Mouse (Mus musculus) megakaryocyte, embryonic 14.5 days (primary cell): Measurements from ENCODE around the gene Agxt2. TPM values are rescaled to one million over a fixed set of nuclear protein-coding genes. Genes with fewer than 3 reads are reported as not detected.

ENCODE experiments used
- H3K27me3 ChIP-seq: replicated peaks from 2 replicates; pipeline ENCODE3; 2012; ENCODE audit warnings: inconsistent platforms
- H3K36me3 ChIP-seq: replicated peaks from 2 replicates; pipeline ENCODE3; 2012; ENCODE audit warnings: low read length, inconsistent platforms, mixed read lengths
- H3K4me1 ChIP-seq: 2 replicates; pipeline ENCODE4 v1.6.1; 2012; ENCODE audit warnings: inconsistent platforms
- H3K4me3 ChIP-seq: replicated peaks from 2 replicates; pipeline ENCODE3; 2012; ENCODE audit warnings: moderate library complexity, mild to moderate bottlenecking, inconsistent platforms
- H3K9me3 ChIP-seq: 2 replicates; pipeline ENCODE4 v1.6.1; 2012; ENCODE audit warnings: inconsistent platforms
- FLI1 ChIP-seq: IDR thresholded peaks from 2 replicates; pipeline ENCODE4 v1.6.1; 2012; ENCODE audit warnings: low read length, inconsistent platforms, mixed read lengths
- GATA1 ChIP-seq: IDR thresholded peaks from 3 replicates; pipeline ENCODE4 v1.6.1; 2012; ENCODE audit warnings: mixed read lengths, low read length, inconsistent platforms, borderline replicate concordance
- polyA plus RNA-seq: library from polyadenylated mRNA; stranded (reverse); fragments of >175 nt; gene quantifications from 2 replicates; pipeline ENCODE4 v1.2.3, GENCODE M21; 2012; ENCODE audit warnings: low replicate concordance; ENCODE audit not compliant: insufficient read depth

Gene Agxt2
- polyA plus RNA-seq, 1 experiment, result not detected

DNA sequence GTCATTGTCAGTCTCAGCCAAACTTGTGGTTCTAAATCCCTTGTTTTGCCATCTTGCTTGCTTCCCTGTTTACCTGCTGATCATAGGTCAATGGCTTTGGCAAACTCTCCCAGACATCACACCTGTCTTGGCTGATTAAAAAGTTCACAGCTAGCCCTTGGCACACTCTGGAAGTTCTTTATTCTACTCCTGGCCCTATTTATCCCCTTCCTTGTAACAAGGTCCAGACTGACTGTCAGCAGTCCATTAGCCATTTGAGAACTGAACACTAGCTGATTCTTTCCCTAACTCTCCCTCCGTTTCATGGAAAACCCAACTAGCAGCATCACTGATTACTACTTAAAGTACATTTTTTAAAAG, 63.4 kb downstream of the Agxt2 start:
- Histone ChIP-seq H3K36me3 (no peaks in the 10 kb centered on the region), H3K27me3 (no peaks in the 10 kb centered on the region), H3K9me3 (no peaks in the 10 kb centered on the region), H3K4me3 (no peak overlapping the region), H3K4me1 (peaks cover 3% of the 10 kb centered on the region; the same call in 1 of the 2 replicates)
- TF ChIP-seq FLI1 (no peak), GATA1 (no peak)

DNA sequence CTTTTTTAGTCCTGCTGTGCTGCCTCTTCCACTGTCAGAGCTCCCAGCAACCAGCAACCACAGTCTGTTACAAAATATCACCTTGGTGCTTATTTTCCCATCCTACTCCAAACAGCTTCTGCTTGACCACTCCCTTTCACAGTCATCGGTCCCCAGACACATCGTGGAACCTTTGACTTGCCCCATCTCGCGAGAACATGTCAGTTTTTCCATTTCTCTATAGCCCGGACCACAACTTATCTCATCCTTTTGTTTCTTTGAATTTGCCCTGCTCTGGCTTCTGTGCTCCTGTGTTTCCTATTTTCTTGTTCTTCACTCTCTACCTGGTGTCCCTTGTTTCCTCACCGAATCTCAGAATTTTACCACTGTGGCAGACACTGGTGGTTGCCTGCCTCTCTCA, 67.8 kb downstream of the Agxt2 start:
- Histone ChIP-seq H3K4me3 (no peak overlapping the region), H3K9me3 (no peaks in the 10 kb centered on the region), H3K36me3 (no peaks in the 10 kb centered on the region), H3K27me3 (no peaks in the 10 kb centered on the region), H3K4me1 (peaks cover 3% of the 10 kb centered on the region; the same call in 1 of the 2 replicates)
- TF ChIP-seq FLI1, result no peak
- no peak for TF ChIP-seq GATA1

DNA sequence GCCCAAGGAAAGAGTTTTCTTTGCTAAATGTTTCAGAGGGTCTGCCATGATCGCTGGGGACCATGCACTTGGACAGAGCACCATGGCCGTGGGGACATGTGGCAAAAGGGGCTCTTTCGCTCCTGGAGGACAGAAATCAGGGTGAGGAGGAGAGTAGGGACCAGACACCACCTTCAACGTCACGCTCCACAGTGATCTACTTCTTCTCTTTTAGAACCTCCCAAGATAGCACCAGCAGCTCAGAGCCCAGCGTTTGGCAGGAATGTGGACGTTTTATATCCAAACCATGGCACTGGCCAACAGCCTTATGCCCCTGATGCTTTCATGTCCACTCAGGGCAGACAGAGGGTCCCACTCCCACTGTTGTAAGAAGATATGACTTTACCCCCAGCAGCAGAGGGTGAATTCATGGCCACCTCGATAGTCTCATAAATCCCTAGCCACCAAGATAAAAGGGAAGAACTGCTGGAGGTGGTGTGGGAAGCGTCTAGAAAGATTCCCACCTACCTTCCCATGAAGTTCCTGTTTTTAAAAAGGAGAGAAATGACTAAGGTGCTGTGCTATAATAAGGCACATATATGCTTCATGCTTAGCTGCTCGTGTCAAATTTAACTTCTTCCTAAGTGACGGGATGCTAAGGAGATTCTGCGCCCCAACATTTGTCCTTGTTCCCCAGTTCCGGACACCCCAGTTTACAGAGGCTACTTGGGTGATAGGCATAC, 68.4 kb downstream of the Agxt2 start:
- Histone ChIP-seq H3K27me3 (no peaks in the 10 kb centered on the region), H3K4me1 (no peaks in the 10 kb centered on the region; the same call in 1 of the 2 replicates), H3K9me3 (no peaks in the 10 kb centered on the region), H3K4me3 (no peak overlapping the region), H3K36me3 (no peaks in the 10 kb centered on the region)
- TF ChIP-seq FLI1 (no peak), GATA1 (no peak)

DNA sequence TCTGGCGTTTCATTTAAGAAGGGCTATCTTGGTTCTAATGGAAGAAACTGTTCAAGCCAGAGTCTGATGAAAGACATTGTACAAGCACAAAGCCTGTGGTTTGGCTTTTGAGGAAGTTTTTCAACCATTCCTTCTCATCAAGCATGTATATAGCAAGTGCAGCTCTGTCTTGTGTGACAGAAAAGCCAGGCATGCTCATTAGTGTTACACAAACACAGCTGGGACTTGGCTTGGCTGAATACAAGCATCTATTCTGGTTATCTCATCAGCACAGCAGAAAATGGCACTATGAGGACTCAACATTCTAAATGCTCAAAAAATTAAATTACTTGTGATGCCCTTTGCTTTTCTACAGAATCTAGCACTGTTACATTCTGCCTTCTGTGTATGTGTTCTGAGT, 78.6 kb downstream of the Agxt2 start:
- Histone ChIP-seq H3K36me3 (peaks cover 27% of the 10 kb centered on the region), H3K27me3 (no peaks in the 10 kb centered on the region), H3K4me3 (no peak overlapping the region), H3K9me3 (peaks cover 17% of the 10 kb centered on the region), H3K4me1 (no peaks in the 10 kb centered on the region)
- TF ChIP-seq FLI1, result no peak

DNA sequence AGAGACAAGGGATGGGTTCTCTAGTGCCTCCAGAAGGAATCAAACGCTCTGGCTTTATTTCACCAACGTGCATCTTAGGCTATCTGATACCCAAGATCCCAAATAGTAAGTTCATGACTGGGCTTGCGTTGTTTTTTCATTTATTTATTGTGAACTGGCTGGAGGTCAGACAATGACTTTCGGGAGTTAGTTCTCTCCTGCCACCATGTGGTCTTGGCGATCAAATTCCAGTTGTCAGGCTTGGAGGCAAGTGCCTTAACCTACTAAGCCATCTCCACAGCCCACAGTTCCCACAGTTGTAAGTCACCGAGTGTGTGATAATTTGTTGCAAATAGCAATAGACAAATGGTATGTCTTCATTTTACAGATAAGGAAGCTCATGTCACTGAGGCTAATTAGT, 81.6 kb downstream of the Agxt2 start:
- Histone ChIP-seq H3K27me3 (no peaks in the 10 kb centered on the region), H3K36me3 (peaks cover 54% of the 10 kb centered on the region), H3K9me3 (peaks cover 17% of the 10 kb centered on the region), H3K4me1 (no peaks in the 10 kb centered on the region), H3K4me3 (no peak overlapping the region)
- TF ChIP-seq FLI1 (no peak), GATA1 (no peak)

DNA sequence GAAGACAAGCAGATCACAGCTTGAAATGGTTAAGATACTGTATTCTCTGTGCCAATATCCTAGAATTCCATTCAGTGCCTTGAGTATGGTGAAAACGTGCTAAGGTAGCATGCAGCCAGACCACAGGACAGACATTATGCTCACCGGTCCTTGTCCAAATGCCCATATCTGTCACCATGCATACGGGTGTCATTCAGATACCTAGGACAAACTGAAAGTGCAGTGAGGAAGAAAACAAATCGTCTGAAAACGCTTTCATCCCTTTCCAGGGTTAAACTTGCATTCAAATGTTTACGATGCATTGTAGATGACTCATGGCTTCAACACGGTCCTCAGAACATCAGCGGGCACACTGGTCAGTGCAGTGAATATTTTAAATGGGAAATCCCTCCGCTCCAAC, 83.2 kb downstream of the Agxt2 start:
- H3K36me3 ChIP-seq, result peaks cover 65% of the 10 kb centered on the region
- no peak overlapping the region for H3K4me3 ChIP-seq
- peaks cover 9% of the 10 kb centered on the region for H3K9me3 ChIP-seq
- no peak for TF ChIP-seq FLI1
- TF ChIP-seq GATA1, result no peak
- H3K4me1 ChIP-seq, result no peaks in the 10 kb centered on the region
- H3K27me3 ChIP-seq, result no peaks in the 10 kb centered on the region

DNA sequence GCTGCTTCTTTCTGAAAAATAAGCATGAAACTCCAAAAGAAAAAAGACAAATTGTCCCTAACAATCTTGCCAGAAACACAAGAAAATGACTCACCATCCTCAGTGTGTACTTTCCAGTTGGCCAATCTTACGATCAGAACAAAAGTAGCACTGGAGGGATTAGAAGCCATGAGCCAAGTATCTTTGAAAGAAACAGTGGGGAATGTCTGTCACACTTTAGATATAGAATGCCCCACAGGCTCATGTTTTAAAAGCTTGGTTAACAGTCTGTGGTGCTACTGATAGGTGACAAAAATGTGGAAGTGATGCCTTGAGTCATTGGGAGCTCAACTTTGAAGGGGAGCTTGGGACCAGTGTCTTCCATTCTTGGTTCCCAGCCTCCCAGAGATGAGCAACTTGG, 83.9 kb downstream of the Agxt2 start:
- TF ChIP-seq FLI1, result no peak
- TF ChIP-seq GATA1, result no peak
- H3K9me3 ChIP-seq, result 0 out of 2 replicates have a peak, but pooled peaks cover under 1% of the 10 kb centered on the region
- no peaks in the 10 kb centered on the region for H3K4me1 ChIP-seq
- no peak overlapping the region for H3K4me3 ChIP-seq
- no peaks in the 10 kb centered on the region for H3K27me3 ChIP-seq
- H3K36me3 ChIP-seq, result peaks cover 68% of the 10 kb centered on the region

DNA sequence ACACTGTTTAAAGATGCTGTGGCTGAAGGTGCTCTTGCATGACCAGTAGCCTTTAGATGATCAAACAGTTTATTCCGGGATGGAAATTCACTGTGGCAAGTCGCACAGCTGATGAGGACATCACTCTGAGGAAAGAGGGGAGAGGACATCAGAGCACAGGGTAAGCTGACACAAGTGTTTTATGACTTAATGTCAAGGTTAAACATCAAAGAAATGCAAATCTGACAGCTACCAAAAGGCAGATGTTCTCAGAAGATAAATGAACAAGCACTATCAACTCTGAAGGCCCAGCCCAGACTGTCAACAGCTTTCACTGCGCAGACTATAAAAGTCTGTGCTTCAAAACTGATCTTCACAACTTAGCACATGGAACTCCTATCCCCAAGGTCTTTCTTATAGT, 88.8 kb downstream of the Agxt2 start:
- no peak overlapping the region for H3K4me3 ChIP-seq
- peaks cover 84% of the 10 kb centered on the region for H3K36me3 ChIP-seq
- H3K4me1 ChIP-seq, result no peaks in the 10 kb centered on the region
- H3K9me3 ChIP-seq, result no peaks in the 10 kb centered on the region
- H3K27me3 ChIP-seq, result no peaks in the 10 kb centered on the region
- TF ChIP-seq GATA1, result no peak
- no peak for TF ChIP-seq FLI1

Other genes with a start within 250 kb of the Agxt2 start
- not detected in 2 replicates for gene Prlr, start 181.3 kb upstream of the Agxt2 start, polyA plus RNA-seq
- gene Gm21973, start 33.2 kb upstream of the Agxt2 start, polyA plus RNA-seq, result not detected in 2 replicates
- 4.1 and 12.6 TPM in 2 replicates for gene Dnajc21, start 112.0 kb downstream of the Agxt2 start, polyA plus RNA-seq
- 2.7 and 48.2 TPM in 2 replicates for gene Brix1, start 127.4 kb downstream of the Agxt2 start, polyA plus RNA-seq
- 1.5 and 5.7 TPM in 2 replicates for gene Rad1, start 127.5 kb downstream of the Agxt2 start, polyA plus RNA-seq
- gene Ttc23l, start 200.1 kb downstream of the Agxt2 start, polyA plus RNA-seq, result not detected in 2 replicates